ENCODE assay signal across 8 mouse cellular contexts in genomic region chr1:134450986-134451385, GRCm38 (mm10). TPM values are rescaled to one million over a fixed set of nuclear protein-coding genes. Genes with fewer than 3 reads are reported as not detected.
DNase-seq lines count a peak whose midpoint lies in the region; ATAC-seq lines count a peak whose summit lies in the region.

No protein-coding gene starts in this region.

- no peaks in the 10 kb centered on the region for H3K27me3 ChIP-seq in hindbrain, embryonic 10.5 days (ENCODE audit: insufficient read depth, poor library complexity, severe bottlenecking)
- H3K27me3 ChIP-seq in hindbrain, embryonic 16.5 days (replicated peaks; ENCODE audit: control insufficient read depth, insufficient read depth, low read length), result no peaks in the 10 kb centered on the region
- H3K27me3 ChIP-seq in midbrain, embryonic 16.5 days (ENCODE audit: control insufficient read depth, insufficient read depth, low read depth, low read length), result no peaks in the 10 kb centered on the region

- no peaks in the 10 kb centered on the region for H3K9me3 ChIP-seq in hindbrain, embryonic 10.5 days
- no peaks in the 10 kb centered on the region for H3K9me3 ChIP-seq in hindbrain, embryonic 16.5 days (ENCODE audit: control insufficient read depth, low read length)
- H3K9me3 ChIP-seq in midbrain, embryonic 16.5 days (replicated peaks; ENCODE audit: control insufficient read depth, low read length, poor library complexity, severe bottlenecking), result no peaks in the 10 kb centered on the region

- H3K27ac ChIP-seq in hindbrain, embryonic 10.5 days, result no peak overlapping the region
- no peak overlapping the region for H3K27ac ChIP-seq in hindbrain, embryonic 16.5 days (ENCODE audit: low read depth, low read length)
- H3K27ac ChIP-seq in midbrain, embryonic 16.5 days (ENCODE audit: low read length), result no peak overlapping the region

- peaks cover 11% of the 10 kb centered on the region for H3K4me1 ChIP-seq in hindbrain, embryonic 10.5 days (replicated peaks)
- peaks cover 7% of the 10 kb centered on the region for H3K4me1 ChIP-seq in hindbrain, embryonic 16.5 days (ENCODE audit: control insufficient read depth, insufficient read depth, low read depth, low read length)
- H3K4me1 ChIP-seq in midbrain, embryonic 16.5 days (ENCODE audit: control insufficient read depth, insufficient read depth, low read length), result peaks cover 7% of the 10 kb centered on the region

- H3K36me3 ChIP-seq in hindbrain, embryonic 10.5 days, result no peaks in the 10 kb centered on the region
- H3K36me3 ChIP-seq in hindbrain, embryonic 16.5 days (ENCODE audit: control insufficient read depth, insufficient read depth, low read length), result no peaks in the 10 kb centered on the region
- H3K36me3 ChIP-seq in midbrain, embryonic 16.5 days (ENCODE audit: control insufficient read depth, insufficient read depth, low read length), result no peaks in the 10 kb centered on the region

- DNase-seq in hindbrain, embryonic 10.5 days (ENCODE audit: low spot score), result peak; percentile 20
- DNase-seq in adrenal gland, postnatal 25 days, result peak; percentile 52
- DNase-seq in frontal cortex, adult 2 months (ENCODE audit: extremely low spot score in 1 of 2, low spot score in 1 of 2), result peak; percentile 20 to 59
- peak; percentile 36 to 53 for DNase-seq in left cerebral cortex, postnatal 25 days (ENCODE audit: low spot score in 2 of 2)
- peak; percentile 68 for DNase-seq in retina, postnatal 1 day

- no peak overlapping the region for H3K9ac ChIP-seq in hindbrain, embryonic 16.5 days (ENCODE audit: low read depth, low read length)
- H3K9ac ChIP-seq in midbrain, embryonic 16.5 days (ENCODE audit: low read depth, low read length), result no peak overlapping the region

- no peak for ATAC-seq in hindbrain, embryonic 16.5 days
- peak; percentile 42 for ATAC-seq in CD4-positive, CD25-positive, alpha-beta regulatory T cell, adult 4 months
- ATAC-seq in midbrain, embryonic 16.5 days, result no peak

- no peak overlapping the region for H3K4me2 ChIP-seq in hindbrain, embryonic 16.5 days (ENCODE audit: low read length)
- H3K4me2 ChIP-seq in midbrain, embryonic 16.5 days (ENCODE audit: low read length), result no peak overlapping the region

- no peak overlapping the region for H3K4me3 ChIP-seq in hindbrain, embryonic 10.5 days
- no peak overlapping the region for H3K4me3 ChIP-seq in hindbrain, embryonic 16.5 days (ENCODE audit: low read length)
- no peak overlapping the region for H3K4me3 ChIP-seq in midbrain, embryonic 16.5 days (ENCODE audit: low read depth, low read length)

- intact Hi-C loops in left cerebral cortex, postnatal 25 days (cut with DNase I), result no loop called here

- WGBS in hindbrain, embryonic 10.5 days, result 52% methylated on average over 3 of the region's 3 CpGs
- WGBS in hindbrain, embryonic 16.5 days, result 44% methylated on average over 3 of the region's 3 CpGs
- WGBS in midbrain, embryonic 16.5 days, result 51% methylated on average over 3 of the region's 3 CpGs

RNA-seq across cellular contexts. Expression of gene Klhl12, which starts 4.3 kb away (rescaled TPM):
- 31.7 and 37.2 TPM in 2 replicates for polyA plus RNA-seq in hindbrain, embryonic 10.5 days (2016; fragmentation: Nextera tagmentation; extraction: Ambion mirVana)
- 38.6 and 40.4 TPM in 2 replicates for polyA plus RNA-seq in hindbrain, embryonic 16.5 days (2015; fragmentation: Nextera tagmentation; extraction: Ambion mirVana)
- polyA plus RNA-seq in CD4-positive, CD25-positive, alpha-beta regulatory T cell, adult 4 months (2017; shearing (Covaris generic)), result 10 to 100 TPM; 13.7 to 15.8 TPM
- 20.1 and 24.9 TPM in 2 replicates for total RNA-seq in adrenal gland, postnatal 25 days (2021)
- 26.5 and 28.4 TPM in 2 replicates for polyA plus RNA-seq in frontal cortex, adult 2 months (2012; rRNA removed)
- total RNA-seq in left cerebral cortex, postnatal 25 days (2021), result 10 to 100 TPM; 37.1 to 37.7 TPM
- 37.6 and 37.9 TPM in 2 replicates for polyA plus RNA-seq in midbrain, embryonic 16.5 days (2015; fragmentation: Nextera tagmentation; extraction: Ambion mirVana)

RNA-seq across cellular contexts. Expression of gene Adipor1, which starts 35.8 kb away (rescaled TPM):
- 77.1 and 77.8 TPM in 2 replicates for polyA plus RNA-seq in hindbrain, embryonic 10.5 days (2016; fragmentation: Nextera tagmentation; extraction: Ambion mirVana)
- 87.0 and 89.4 TPM in 2 replicates for polyA plus RNA-seq in hindbrain, embryonic 16.5 days (2015; fragmentation: Nextera tagmentation; extraction: Ambion mirVana)
- polyA plus RNA-seq in CD4-positive, CD25-positive, alpha-beta regulatory T cell, adult 4 months (2017; shearing (Covaris generic)), result 10 to 100 TPM; 26.7 to 30.7 TPM
- 129 and 132 TPM in 2 replicates for total RNA-seq in adrenal gland, postnatal 25 days (2021)
- polyA plus RNA-seq in frontal cortex, adult 2 months (2012; rRNA removed), result 60.4 and 64.3 TPM in 2 replicates
- total RNA-seq in left cerebral cortex, postnatal 25 days (2021), result 10 to 100 TPM; 62.3 to 63.5 TPM
- polyA plus RNA-seq in midbrain, embryonic 16.5 days (2015; fragmentation: Nextera tagmentation; extraction: Ambion mirVana), result 77.1 and 82.6 TPM in 2 replicates

RNA-seq across cellular contexts. Expression of gene Rabif, which starts 43.5 kb away (rescaled TPM):
- polyA plus RNA-seq in hindbrain, embryonic 10.5 days (2016; fragmentation: Nextera tagmentation; extraction: Ambion mirVana), result 43.8 and 45.0 TPM in 2 replicates
- polyA plus RNA-seq in hindbrain, embryonic 16.5 days (2015; fragmentation: Nextera tagmentation; extraction: Ambion mirVana), result 78.8 and 81.5 TPM in 2 replicates
- polyA plus RNA-seq in CD4-positive, CD25-positive, alpha-beta regulatory T cell, adult 4 months (2017; shearing (Covaris generic)), result 10 to 100 TPM; 45.5 to 47.1 TPM
- total RNA-seq in adrenal gland, postnatal 25 days (2021), result 34.1 and 38.4 TPM in 2 replicates
- 28.2 and 29.4 TPM in 2 replicates for polyA plus RNA-seq in frontal cortex, adult 2 months (2012; rRNA removed)
- 10 to 100 TPM; 30.6 to 31.8 TPM for total RNA-seq in left cerebral cortex, postnatal 25 days (2021)
- 73.3 and 78.5 TPM in 2 replicates for polyA plus RNA-seq in midbrain, embryonic 16.5 days (2015; fragmentation: Nextera tagmentation; extraction: Ambion mirVana)

RNA-seq across cellular contexts. Expression of gene Cyb5r1, which starts 45.6 kb away (rescaled TPM):
- 27.3 and 31.2 TPM in 2 replicates for polyA plus RNA-seq in hindbrain, embryonic 10.5 days (2016; fragmentation: Nextera tagmentation; extraction: Ambion mirVana)
- 15.2 and 15.8 TPM in 2 replicates for polyA plus RNA-seq in hindbrain, embryonic 16.5 days (2015; fragmentation: Nextera tagmentation; extraction: Ambion mirVana)
- polyA plus RNA-seq in CD4-positive, CD25-positive, alpha-beta regulatory T cell, adult 4 months (2017; shearing (Covaris generic)), result 10 to 100 TPM; 20.9 to 26.2 TPM
- 51.2 and 62.0 TPM in 2 replicates for total RNA-seq in adrenal gland, postnatal 25 days (2021)
- 14.0 and 15.9 TPM in 2 replicates for polyA plus RNA-seq in frontal cortex, adult 2 months (2012; rRNA removed)
- 10 to 100 TPM; 15.8 to 16.6 TPM for total RNA-seq in left cerebral cortex, postnatal 25 days (2021)
- 11.4 and 12.2 TPM in 2 replicates for polyA plus RNA-seq in midbrain, embryonic 16.5 days (2015; fragmentation: Nextera tagmentation; extraction: Ambion mirVana)
